Mouse (Mus musculus): ENCODE data around the gene Cers4.
A peak's percentile ranks its signal among the peaks of the same experiment; 100 is the strongest.

Gene Cers4

GRCm38 (mm10) chr8:4492851-4493685 is at the start of gene Cers4:
Gene Cers4 (plus strand): TSS chr8:4493026.
- DNase-seq = peak; percentile 77

- no peak for DNase-seq
Observed at GRCm38 (mm10) chr8:4458165-4458564, 34.7 kb upstream of the Cers4 start.

GRCm38 (mm10) chr8:4463061-4463460 is 29.8 kb upstream of the Cers4 start:
- DNase-seq = no peak

DNA sequence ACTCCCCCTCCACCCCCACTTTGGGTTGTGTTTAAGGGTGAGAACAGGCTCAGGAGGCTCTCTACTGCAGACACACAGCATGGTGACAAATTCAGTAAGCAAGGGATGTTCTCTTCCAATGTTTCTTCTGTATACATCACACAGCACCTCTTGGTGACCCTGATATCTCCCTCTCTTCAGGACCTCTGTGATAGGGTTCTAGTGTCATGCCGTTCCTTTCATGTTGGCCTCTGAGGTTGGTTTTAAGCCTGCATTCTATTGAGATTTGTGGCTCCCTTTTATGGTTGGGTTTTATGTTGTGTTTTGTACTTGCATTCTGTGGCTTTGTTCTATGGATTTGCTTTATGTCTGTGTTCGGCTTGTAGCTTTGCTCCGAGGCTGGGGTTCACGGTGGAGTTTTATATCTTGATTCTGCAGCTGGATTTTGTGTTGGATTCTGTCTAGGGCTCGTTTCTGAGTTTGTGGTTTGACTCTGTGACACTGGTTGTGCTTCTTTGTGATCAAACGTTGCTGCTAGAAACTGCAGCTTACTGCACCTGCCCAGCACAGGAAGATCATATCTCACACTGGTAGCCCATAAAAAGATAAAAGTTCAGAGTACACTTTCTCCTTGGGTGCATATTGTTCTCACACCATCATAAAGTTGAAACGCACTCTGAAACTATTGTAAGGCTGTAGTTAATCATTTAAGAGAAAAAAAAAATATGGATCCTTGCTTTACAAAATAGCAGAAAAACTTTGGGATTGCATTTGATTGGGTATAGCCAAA is 18.2 kb upstream of the Cers4 start:
- DNase-seq = no peak

GRCm38 (mm10) chr8:4481154-4481553 is 11.7 kb upstream of the Cers4 start:
- no peak for DNase-seq

GRCm38 (mm10) chr8:4481586-4481985 is 11.2 kb upstream of the Cers4 start:
- no peak for DNase-seq

GRCm38 (mm10) chr8:4482501-4482900 is 10.3 kb upstream of the Cers4 start:
- no peak for DNase-seq

GRCm38 (mm10) chr8:4483330-4483729 is 9.5 kb upstream of the Cers4 start:
- no peak for DNase-seq

DNA sequence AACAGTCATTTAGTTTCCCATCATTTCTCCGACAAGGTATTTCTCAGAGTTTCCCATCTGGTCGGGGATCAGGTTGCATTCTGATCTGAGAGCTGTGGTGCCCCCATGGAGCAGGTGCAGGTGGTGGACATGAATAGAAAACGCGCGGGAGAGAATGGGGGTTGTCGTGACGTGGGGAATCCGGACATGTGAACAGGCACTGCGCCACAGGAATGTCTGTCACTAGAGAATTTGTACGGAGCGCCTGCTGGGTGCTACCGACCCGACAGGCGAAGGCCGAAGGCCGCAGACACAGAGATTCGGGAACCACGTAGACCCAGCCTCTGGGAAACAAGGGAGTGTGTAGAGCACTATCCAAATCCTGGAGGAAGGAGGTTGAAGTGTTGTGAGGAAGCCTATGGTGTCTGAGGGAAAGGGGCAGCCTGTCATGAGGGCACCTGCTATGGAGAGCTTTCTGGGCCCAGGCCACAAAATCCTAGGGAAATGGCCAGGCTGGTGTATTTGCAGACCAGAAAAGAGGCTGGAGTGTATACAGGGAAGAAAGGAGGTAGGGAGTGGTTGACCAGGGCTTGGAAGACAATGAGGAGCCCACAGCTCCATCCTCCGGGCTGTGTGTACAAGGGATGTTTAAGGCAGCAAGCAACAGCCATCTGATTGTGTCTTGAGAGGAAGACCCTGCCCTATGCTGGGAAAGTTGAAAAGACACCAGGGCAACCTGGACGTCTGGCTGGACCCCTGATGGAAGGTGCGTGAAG is 1.0 kb downstream of the Cers4 start:
- peak; percentile 61 for DNase-seq

DNA sequence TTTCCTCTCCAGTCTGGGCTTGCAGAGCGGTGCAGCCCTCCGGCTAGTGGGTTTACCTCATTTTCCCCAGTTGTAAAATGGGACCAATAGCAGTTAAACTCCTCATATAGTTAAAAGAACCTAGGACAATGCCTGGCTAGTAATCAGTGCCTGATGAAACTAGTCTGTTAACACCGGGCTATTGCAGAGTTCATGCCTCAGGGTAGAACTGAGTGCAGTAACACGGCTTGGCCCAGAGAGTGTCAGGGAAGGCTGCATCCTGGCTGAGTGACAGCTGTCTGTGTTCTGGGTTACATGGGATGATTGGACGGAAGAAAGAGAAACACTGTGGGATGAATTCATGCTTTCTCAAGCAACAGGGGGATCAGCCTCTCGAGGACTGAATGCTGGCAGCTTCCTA is 3.1 kb downstream of the Cers4 start:
- DNase-seq = no peak

- DNase-seq = no peak
Observed at GRCm38 (mm10) chr8:4497610-4498009, 4.8 kb downstream of the Cers4 start.

DNA sequence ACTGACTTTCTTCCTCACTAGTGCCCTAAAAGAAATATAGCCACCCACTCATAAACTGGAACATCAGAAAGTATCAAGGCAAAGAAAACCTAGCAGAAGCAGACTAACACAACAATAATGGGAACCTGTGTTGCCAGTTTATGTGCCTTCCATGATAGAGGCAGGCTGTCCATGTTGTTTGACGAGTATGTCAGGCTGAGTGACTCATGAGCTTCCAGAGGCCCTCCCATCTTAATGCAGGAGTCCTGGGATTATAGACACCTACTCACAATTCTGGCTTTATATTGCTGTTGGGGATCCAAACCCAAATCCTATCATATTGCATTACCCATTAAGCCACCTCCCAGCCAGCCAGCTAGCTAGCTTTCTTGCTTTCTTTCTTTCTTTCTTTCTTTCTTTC is 12.5 kb downstream of the Cers4 start:
- no peak for DNase-seq

DNA sequence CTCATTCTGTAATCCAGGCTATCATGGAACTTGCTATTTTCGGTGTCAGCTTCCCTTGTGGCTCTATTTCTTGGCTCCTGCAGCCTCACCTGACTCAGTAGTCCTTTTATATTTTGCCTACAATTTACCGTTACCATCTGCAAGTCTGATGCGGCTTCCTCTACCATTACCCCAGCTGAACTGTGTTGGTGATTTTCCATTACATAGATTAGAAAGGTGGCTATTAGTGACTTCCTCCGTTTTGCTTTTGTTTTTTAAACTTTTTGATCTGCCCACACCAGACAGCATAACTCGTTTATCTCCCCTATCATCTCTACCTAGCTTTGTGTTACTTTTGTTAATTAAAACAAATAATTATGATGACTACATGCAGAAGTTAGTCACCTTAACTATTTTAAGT is 14.7 kb downstream of the Cers4 start:
- DNase-seq = no peak

- no peak for DNase-seq
Observed at GRCm38 (mm10) chr8:4510824-4511223, 18.0 kb downstream of the Cers4 start.

DNA sequence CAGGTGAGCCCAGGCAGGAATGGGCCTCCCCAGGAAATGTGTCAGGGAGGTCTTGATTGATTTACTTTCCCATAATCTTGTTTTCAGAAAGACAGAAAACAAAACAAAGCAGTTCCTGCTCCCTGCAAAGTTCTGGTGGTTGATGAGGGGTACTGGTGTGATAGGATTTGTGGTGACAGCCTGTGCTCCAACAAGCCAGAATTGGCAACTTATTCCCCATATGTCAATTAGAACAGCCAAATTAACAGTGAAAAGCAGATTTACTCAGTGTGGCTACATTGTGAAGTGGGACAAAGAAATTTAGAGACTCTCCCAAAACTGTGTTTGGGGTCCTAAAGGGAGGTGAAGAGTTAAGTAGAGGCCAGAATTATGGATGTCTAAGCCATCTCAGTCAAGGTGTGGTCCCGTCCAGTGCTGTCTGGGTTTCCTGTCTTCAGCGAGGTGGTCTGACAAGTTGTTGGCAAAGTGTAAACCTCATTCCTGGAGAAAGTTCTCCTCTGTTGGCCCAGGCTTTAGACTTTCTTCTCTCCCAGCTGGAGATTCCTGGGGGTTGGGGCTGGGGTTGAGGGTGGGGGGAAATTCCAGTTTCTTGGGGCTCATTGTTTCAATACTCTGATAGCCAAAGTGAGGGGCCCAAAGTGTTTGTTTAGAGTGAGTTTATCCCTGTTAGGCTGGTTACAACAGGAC is 18.7 kb downstream of the Cers4 start:
- no peak for DNase-seq

DNA sequence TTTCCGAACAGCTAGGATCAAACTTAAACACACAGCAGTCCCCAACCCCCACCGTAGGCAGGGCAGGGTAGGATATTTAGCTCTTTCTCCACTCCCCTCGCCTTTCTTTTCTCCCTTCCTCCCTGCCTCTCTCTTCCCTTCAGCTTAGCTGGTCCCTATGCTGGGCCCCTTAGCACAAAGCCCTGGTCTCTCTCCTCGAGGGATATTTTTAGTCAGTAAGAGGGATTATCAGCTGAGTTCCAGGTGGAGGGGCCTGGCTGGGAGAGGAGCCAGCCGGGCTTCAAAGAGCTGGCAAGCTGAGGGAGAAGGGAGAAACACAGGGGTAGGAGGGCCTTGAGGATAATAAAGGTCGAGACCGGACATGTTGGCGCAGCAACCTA is 19.3 kb downstream of the Cers4 start:
- DNase-seq = no peak

DNA sequence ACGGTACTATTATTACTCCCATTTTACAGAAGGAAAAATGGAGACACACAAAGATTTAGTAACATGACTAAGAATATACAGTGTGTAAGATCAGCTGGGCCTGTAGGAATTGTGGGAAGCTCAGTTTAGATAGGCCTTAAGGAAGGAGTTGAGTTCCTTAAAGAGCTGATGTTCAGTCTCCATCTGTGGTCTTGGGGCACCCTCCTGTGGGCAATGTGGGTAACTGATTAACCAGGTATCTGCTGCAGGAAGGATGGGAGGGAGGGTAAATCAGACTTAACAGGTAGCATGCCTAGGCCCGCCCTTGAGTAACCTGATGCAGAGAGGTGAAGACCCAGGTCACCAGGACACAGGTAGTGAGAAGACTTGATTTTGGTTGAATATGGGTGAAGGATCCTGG is 23.3 kb downstream of the Cers4 start:
- DNase-seq = peak; percentile 38

DNA sequence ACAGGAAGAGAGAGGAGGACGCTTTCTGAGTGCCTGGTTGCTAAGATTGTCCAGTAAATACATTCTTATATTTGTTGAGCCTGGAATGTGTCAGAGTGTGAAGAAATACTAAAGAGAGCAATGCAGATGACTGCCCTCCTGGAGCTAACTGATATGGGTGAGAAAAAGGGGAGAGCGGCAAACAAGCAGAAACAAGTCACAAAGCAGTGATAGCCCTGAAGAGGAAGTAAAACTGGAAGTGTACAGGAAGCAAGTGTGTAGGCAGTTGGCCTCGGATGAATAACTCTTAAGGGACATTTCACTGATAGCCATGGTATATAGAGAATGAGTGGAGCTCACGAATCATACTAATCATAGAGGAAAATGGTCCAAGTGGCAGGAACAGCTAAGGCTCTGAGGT is 28.6 kb downstream of the Cers4 start:
- no peak for DNase-seq

DNA sequence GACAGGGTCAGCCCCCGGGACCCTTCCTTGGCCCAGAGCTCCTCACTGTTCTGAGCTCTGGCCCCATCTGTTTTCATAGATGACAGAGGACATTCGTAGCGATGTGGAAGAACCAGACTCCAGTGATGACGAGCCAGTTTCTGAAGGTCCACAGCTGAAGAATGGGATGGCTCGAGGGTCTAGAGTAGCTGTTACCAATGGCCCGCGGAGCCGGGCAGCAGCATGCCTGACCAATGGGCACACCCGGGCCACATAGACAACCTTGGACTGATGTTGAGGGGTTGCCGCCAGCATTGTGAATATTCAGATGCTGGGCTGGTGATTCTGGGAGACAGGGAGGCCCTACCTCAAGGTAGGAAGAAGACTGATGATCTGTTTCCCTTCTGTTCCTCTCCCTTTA is 30.7 kb downstream of the Cers4 start:
- DNase-seq = no peak
